Mouse (Mus musculus) kidney, embryonic 16.5 days (tissue): Measurements from ENCODE around the gene Large2. TPM values are rescaled to one million over a fixed set of nuclear protein-coding genes. Genes with fewer than 3 reads are reported as not detected.

Experiments
- ATAC-seq: fragments of 200-750 bp; cut with Nextera tagmentation; 2 replicates; pipeline ENCODE4 v1.8.0; 2017; ENCODE audit warnings: moderate TSS enrichment; ENCODE audit not compliant: low FRiP score, low TSS enrichment
- H3K27ac ChIP-seq: fragments of 300-500 bp; sonication (generic); 2 replicates; pipeline ENCODE4 v1.5.1; 2014; ENCODE audit warnings: low read length
- H3K27me3 ChIP-seq: fragments of 300-500 bp; sonication (generic); 2 replicates; pipeline ENCODE4 v1.6.1; 2014; ENCODE audit warnings: low read length, control low read depth, mixed read lengths; ENCODE audit not compliant: insufficient read depth
- H3K36me3 ChIP-seq: fragments of 300-500 bp; sonication (generic); 2 replicates; pipeline ENCODE4 v1.6.1; 2014; ENCODE audit warnings: low read length, control low read depth, mixed read lengths; ENCODE audit not compliant: insufficient read depth
- H3K4me1 ChIP-seq: fragments of 300-500 bp; sonication (generic); 2 replicates; pipeline ENCODE4 v1.6.1; 2014; ENCODE audit warnings: low read length, control low read depth, mixed read lengths; ENCODE audit not compliant: insufficient read depth
- H3K4me2 ChIP-seq: fragments of 300-500 bp; sonication (generic); replicated peaks from 2 replicates; pipeline ENCODE4 v1.6.1; 2014; ENCODE audit warnings: low read depth, low read length
- H3K4me3 ChIP-seq: fragments of 300-500 bp; sonication (generic); 2 replicates; pipeline ENCODE4 v1.5.1; 2014; ENCODE audit warnings: mild to moderate bottlenecking, low read length
- H3K9ac ChIP-seq: fragments of 300-500 bp; sonication (generic); replicated peaks from 2 replicates; pipeline ENCODE4 v1.6.1; 2014; ENCODE audit warnings: low read length
- H3K9me3 ChIP-seq: fragments of 300-500 bp; sonication (generic); 2 replicates; pipeline ENCODE4 v1.6.1; 2016; ENCODE audit warnings: low read length, control low read depth
- WGBS: fragments of 180-500 bp; shearing (Covaris S2); extraction: QIAGEN DNeasy Blood & Tissue Kit; methylation state at CpG from one replicate; pipeline ENCODE4 v1.1.7; 2014; 5-methylcytosine and 5-hydroxymethylcytosine counted together
- polyA plus RNA-seq: library from polyadenylated mRNA; unstranded; fragments of >200 nt; fragmentation: Nextera tagmentation; extraction: Ambion mirVana; gene quantifications from 2 replicates; pipeline ENCODE4 v1.2.1, GENCODE M21; 2015

Gene Large2
- polyA plus RNA-seq, 1 experiment from 2014 or later, result 35.8 TPM

DNA sequence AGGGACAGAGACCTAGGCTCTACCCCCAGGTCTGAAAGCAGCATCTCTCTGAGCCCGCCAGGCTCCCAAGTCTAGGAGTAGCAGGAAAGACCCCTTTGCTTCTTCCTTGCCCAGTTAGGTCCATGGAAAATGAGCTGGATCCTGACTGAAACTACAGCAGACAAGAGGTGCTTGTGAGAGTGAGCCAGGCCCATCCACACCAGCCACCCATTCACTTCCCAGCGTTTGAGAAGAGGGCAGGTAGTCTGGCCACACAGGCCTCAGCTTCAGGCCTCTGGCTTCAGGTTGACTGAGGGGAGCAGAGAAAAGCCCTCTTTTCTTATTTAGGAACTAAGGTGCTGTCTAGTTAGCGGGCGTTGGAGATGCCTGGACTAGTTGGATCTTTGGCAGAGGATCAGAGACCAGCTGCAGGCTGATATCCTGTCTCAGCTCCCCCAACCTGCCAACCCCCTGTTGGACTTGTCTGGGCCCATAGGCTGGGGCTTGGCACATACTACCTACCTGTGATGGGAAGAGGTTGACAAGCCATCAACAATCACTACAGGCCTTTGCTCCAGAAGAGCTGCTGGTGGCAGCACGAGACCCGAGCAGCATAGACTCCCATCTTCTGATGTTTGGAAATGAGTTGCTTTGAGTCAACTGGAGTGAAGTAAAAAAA, 12.0 kb downstream of the Large2 start:
- Histone ChIP-seq H3K36me3 (peaks cover 36% of the 10 kb centered on the region), H3K4me3 (no peak overlapping the region), H3K9me3 (no peaks in the 10 kb centered on the region), H3K27me3 (no peaks in the 10 kb centered on the region), H3K27ac (no peak overlapping the region), H3K4me2 (no peak overlapping the region), H3K9ac (no peak overlapping the region), H3K4me1 (peaks cover 10% of the 10 kb centered on the region)
- no peak for ATAC-seq
- WGBS, result 93% methylated on average over 6 of the region's 6 CpGs

DNA sequence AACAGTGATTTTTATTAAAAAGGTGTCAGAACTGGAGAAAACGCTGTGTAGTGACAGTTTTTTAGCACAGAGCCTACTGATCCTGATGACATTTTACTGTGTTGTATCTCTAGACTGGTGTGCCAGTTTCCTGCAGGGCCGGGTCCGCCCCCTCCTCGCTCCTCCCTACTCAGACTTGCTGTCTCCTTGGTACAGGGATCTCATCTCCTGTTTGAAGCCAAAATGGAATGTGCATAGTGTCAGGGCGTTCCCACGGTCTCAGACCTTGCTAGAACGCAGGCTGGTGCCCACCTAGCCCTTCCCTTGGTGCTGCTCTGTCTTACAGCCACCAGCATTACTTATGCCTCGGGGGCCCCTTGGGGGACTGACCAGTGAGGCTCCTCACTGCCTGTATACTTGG, 12.9 kb downstream of the Large2 start:
- Histone ChIP-seq H3K4me1 (peaks cover 8% of the 10 kb centered on the region), H3K9me3 (no peaks in the 10 kb centered on the region), H3K27me3 (no peaks in the 10 kb centered on the region), H3K4me3 (no peak overlapping the region), H3K36me3 (peaks cover 45% of the 10 kb centered on the region), H3K9ac (no peak overlapping the region), H3K4me2 (no peak overlapping the region), H3K27ac (no peak overlapping the region)
- 76% methylated on average over 8 of the region's 8 CpGs for WGBS
- 0 out of 2 replicates have a peak, but pooled peaks have one; percentile 10 for ATAC-seq

DNA sequence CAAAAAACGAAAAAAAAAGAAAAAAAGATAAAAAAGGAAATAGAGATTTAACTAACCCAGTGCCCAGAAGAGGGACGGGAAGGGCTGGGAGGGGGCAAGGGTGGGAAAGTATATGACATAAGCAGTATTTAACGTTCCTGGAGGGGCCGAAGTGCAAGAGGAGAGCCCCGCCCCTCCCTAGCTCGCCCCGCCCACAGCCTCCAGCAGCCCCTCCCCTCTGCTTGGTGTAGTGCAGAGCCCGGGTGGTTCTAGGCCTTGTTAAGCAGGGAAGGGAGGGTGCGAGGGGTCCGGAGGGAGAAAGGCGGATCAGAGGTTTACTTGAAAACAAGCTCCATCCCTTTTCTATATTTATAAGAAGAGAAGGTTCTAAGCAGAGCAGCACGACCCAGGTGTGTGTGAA, 13.8 kb downstream of the Large2 start:
- Histone ChIP-seq H3K9me3 (no peaks in the 10 kb centered on the region), H3K9ac (no peak overlapping the region), H3K36me3 (peaks cover 45% of the 10 kb centered on the region), H3K27ac (peak overlapping the region; percentile 59), H3K4me2 (0 out of 2 replicates have a peak overlapping the region, but pooled peaks have one; percentile 2), H3K4me3 (no peak overlapping the region), H3K4me1 (peaks cover 8% of the 10 kb centered on the region), H3K27me3 (no peaks in the 10 kb centered on the region)
- 23% methylated on average over 12 of the region's 12 CpGs for WGBS
- ATAC-seq, result peak; percentile 77; the same call in 1 of the 2 replicates

DNA sequence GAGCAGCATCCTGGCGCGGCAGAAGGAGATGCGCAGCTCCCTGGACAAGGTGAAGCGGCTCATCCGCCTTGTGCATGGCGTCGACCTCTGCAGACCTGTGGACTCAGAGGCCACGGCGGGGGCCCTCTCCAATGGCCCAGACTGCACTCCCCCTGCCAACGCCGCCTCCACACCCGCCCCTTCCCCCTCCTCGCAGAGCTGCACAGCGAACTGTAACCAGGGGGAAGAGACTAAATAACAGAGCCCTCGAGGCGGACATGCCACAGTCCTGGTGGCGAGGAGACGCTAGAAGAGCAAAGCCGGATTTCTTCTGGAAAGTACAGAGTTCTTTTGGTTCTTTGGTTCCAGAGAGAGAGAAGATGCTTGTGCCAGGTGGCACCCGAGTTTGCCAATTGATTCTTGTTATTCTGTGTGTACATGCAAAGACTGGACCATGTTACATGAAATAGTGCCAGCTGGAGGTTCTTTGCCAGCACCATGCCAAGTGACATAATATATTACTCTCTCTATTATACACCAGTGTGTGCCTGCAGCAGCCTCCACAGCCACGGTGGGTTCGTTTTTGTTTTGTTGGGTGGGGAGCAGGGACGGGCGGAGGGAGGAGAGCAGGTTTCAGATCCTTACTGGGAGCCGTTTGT, 14.4 kb downstream of the Large2 start:
- no peaks in the 10 kb centered on the region for H3K9me3 ChIP-seq
- H3K4me3 ChIP-seq, result no peak overlapping the region
- peak; percentile 42; the same call in 1 of the 2 replicates for ATAC-seq
- 50% methylated on average over 25 of the region's 25 CpGs for WGBS
- H3K4me1 ChIP-seq, result peaks cover 8% of the 10 kb centered on the region
- H3K4me2 ChIP-seq, result 0 out of 2 replicates have a peak overlapping the region, but pooled peaks have one; percentile 2
- no peak overlapping the region for H3K9ac ChIP-seq
- peaks cover 39% of the 10 kb centered on the region for H3K36me3 ChIP-seq
- H3K27me3 ChIP-seq, result no peaks in the 10 kb centered on the region
- peak overlapping the region; percentile 59 for H3K27ac ChIP-seq

DNA sequence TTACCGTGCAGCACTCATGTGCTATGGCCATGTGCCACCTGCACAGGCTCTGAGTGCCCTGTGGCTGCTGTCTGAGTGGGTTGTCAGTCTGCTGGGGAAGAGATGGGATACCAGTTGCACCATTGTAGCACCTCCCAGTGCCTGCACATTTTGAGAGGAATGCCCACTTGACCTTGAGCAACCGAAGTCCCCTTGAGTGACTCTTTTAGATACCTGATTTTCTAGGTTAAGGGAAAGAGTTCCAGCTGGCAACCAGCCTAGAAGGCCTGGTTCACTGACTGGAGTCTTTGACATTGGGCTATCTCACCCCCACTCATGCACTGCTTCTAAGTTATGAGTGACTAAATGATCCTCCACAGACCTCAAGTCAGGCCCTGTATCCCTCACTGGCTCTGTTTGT, 15.4 kb downstream of the Large2 start:
- Histone ChIP-seq H3K27me3 (no peaks in the 10 kb centered on the region), H3K36me3 (peaks cover 39% of the 10 kb centered on the region), H3K4me3 (no peak overlapping the region), H3K9me3 (no peaks in the 10 kb centered on the region), H3K27ac (no peak overlapping the region), H3K4me2 (no peak overlapping the region), H3K9ac (no peak overlapping the region), H3K4me1 (peaks cover 8% of the 10 kb centered on the region)
- no peak for ATAC-seq
- 87% methylated on average over 2 of the region's 2 CpGs for WGBS

DNA sequence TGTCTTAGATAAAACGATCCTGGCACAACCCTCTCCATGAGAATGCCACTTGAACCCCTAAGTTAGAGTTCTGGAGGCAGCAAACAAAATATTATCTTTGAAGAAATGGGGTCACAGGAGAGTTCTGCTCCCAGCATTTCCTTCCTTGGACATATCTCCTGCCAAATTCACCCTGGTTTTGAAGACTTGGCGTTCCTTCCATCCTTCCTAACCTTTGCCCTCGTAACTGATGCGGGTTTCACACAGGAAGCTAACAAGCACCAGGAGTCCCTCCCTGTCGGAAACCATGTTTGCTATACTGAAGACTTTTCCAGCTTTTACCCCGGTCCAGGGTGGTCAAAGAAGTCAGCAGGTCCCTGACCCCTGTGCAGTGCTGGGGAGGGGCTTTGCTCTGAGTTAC, 20.4 kb downstream of the Large2 start:
- Histone ChIP-seq H3K36me3 (peaks cover 27% of the 10 kb centered on the region), H3K27ac (no peak overlapping the region), H3K9ac (no peak overlapping the region), H3K27me3 (no peaks in the 10 kb centered on the region), H3K4me1 (peaks cover 10% of the 10 kb centered on the region), H3K4me3 (no peak overlapping the region), H3K4me2 (no peak overlapping the region), H3K9me3 (no peaks in the 10 kb centered on the region)
- 38% methylated on average over 6 of the region's 6 CpGs for WGBS
- no peak for ATAC-seq

DNA sequence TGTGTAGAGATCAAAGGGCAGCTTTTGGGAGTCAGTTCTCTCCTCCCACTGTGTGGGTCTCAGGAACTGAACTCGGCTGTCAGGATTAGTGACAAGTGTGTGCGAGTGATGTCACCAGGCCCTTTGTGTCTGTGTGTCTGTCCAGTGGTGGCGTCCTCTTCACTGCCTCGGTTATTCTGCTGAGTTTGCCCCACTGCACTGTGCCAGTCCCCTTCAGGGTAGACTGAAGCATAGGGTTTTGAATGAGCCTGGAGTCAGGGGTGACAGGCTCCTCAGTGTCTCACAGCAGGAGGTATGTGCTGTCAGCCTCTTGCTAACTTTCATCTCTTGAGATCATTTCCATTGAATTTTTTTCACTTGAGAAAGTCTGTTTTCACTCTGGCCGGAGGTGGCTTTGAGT, 21.3 kb downstream of the Large2 start:
- H3K9ac ChIP-seq, result no peak overlapping the region
- peaks cover 28% of the 10 kb centered on the region for H3K36me3 ChIP-seq

DNA sequence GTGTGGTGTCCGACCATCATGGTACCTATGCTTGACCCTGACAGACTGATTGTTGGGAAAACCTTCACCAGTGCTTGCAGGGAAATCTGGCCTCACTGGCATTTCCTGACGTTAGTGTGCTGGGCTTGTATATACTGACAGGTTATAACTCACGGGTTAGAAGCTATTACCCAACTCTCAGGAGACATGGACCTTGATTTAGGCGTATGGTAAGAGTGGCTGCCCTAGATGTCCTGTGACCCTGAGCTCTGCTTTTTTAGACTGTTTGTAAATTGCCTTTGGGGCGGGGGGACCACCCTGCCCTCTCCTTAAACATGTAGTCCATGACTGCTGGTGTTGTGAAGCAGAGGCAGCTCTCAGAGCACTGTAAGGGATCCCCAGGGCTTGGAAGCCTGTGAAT, 24.0 kb downstream of the Large2 start:
- Histone ChIP-seq H3K4me3 (no peak overlapping the region), H3K9ac (no peak overlapping the region), H3K36me3 (peaks cover 15% of the 10 kb centered on the region), H3K27ac (peak overlapping the region; percentile 25; the same call in 1 of the 2 replicates), H3K27me3 (no peaks in the 10 kb centered on the region), H3K4me1 (peaks cover 10% of the 10 kb centered on the region), H3K9me3 (no peaks in the 10 kb centered on the region), H3K4me2 (no peak overlapping the region)
- no peak for ATAC-seq
- 25% methylated on average over 5 of the region's 5 CpGs for WGBS

More for the DNA sequence above, 21.3 kb downstream of the Large2 start:
- Histone ChIP-seq H3K4me2 (no peak overlapping the region), H3K9me3 (no peaks in the 10 kb centered on the region), H3K27me3 (no peaks in the 10 kb centered on the region), H3K27ac (no peak overlapping the region), H3K4me1 (peaks cover 10% of the 10 kb centered on the region), H3K4me3 (no peak overlapping the region)
- WGBS, result 72% methylated on average over 5 of the region's 5 CpGs
- ATAC-seq, result no peak

DNA sequence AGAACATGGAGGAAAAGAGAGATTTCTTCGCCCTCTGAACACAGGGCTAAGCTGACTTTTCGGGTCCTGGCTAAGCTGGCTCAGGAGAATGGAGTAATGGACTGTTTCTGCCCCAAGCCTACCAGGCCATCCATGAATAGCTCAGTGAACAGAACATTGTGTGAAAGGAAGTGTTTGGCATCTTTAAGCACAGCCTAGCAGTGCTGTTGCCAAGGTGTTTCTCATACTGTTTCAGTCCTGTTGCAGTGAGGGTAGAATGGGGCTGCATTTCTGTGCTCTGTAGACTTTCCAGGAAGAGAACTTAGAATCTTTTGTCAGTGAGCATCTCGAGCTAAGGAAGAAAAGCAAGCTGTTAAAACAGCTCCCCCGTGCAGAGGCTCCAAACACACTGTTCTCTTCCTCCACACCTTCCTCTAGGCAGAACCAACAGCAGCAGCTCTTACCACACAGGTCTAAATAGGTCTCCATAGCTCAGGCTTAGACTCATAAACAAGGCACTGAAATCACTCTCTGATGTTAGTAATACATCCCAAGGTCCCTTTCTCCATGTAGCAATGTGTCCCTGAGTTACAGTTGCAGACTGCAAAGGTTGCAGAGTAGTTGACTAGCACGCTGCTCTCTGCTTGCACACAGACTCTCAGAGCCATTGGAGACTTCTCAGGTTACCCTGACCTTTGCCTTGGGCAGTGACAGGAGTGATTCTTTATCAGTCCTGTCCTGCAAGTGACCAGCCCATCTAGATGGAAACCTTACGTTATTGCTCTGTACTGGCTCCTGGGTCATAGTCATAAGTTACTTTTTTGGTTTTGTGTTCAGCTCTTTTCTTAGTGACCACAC, 24.9 kb downstream of the Large2 start:
- WGBS, result 44% methylated on average over 6 of the region's 6 CpGs
- no peak overlapping the region for H3K9ac ChIP-seq

More for the DNA sequence above, 24.9 kb downstream of the Large2 start:
- H3K4me1 ChIP-seq, result peaks cover 10% of the 10 kb centered on the region
- no peak overlapping the region for H3K4me2 ChIP-seq
- H3K9me3 ChIP-seq, result no peaks in the 10 kb centered on the region
- 0 out of 2 replicates have a peak, but pooled peaks have one; percentile 31 for ATAC-seq
- no peak overlapping the region for H3K4me3 ChIP-seq
- no peaks in the 10 kb centered on the region for H3K27me3 ChIP-seq
- peak overlapping the region; percentile 25; the same call in 1 of the 2 replicates for H3K27ac ChIP-seq
- peaks cover 19% of the 10 kb centered on the region for H3K36me3 ChIP-seq
